Mouse (Mus musculus) ovary, adult 10 weeks (tissue): ENCODE results near the gene Tmppe. TPM values are rescaled to one million over a fixed set of nuclear protein-coding genes. Genes with fewer than 3 reads are reported as not detected.

Experiments
- polyA plus RNA-seq: library from polyadenylated mRNA; stranded (reverse); fragments of 350-450 nt; fragmentation: Illumina TruSeq; extraction: RNeasy Lipid Tissue Mini Kit (QIAGEN cat#74804); gene quantifications from one replicate; pipeline ENCODE4 v1.2.3, GENCODE M21; 2014

The Tmppe gene
- polyA plus RNA-seq, result 1.2 TPM

DNA sequence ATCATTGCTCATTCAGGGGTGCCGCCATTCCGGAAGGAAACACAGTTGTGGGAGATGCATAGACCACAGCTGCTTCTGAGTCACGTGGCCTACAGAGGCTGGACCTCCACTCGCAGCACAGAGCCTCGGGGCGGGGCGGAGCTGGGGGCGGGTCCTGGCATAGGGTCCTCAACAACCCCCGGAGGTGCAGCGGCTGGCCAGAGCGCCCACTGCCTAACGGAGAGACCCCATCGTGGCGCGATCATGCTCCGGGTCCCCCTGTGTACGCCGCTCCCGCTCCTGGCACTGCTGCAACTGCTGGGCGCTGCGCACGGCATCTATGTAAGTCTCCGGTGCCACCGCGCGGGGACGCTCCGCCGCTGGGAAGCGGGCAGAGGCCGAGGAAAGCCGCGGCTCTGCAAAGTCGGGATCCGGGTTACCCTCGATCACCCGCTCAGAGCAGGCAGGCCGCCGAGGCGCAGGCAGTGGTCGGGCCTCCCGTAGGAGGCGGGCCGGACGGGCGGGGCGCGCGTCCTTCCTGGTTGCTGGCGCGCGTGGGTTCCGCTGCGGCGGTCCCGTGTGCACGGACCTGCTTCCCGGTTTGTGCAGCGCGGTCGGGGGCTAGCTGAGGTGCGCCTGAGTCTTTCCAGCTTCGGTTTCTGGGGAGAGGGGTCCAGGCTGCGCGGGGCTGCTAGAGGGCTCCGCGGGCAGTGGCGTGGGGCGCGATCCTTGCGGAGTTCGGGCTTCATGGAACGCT lies at the start of gene Tmppe, which contains the start of gene Glb1:
TSS of gene Tmppe (plus strand) at position 157 of the 736 bp plus-strand sequence.
TSS of gene Glb1 (plus strand) at position 128 of the 736 bp plus-strand sequence.

DNA sequence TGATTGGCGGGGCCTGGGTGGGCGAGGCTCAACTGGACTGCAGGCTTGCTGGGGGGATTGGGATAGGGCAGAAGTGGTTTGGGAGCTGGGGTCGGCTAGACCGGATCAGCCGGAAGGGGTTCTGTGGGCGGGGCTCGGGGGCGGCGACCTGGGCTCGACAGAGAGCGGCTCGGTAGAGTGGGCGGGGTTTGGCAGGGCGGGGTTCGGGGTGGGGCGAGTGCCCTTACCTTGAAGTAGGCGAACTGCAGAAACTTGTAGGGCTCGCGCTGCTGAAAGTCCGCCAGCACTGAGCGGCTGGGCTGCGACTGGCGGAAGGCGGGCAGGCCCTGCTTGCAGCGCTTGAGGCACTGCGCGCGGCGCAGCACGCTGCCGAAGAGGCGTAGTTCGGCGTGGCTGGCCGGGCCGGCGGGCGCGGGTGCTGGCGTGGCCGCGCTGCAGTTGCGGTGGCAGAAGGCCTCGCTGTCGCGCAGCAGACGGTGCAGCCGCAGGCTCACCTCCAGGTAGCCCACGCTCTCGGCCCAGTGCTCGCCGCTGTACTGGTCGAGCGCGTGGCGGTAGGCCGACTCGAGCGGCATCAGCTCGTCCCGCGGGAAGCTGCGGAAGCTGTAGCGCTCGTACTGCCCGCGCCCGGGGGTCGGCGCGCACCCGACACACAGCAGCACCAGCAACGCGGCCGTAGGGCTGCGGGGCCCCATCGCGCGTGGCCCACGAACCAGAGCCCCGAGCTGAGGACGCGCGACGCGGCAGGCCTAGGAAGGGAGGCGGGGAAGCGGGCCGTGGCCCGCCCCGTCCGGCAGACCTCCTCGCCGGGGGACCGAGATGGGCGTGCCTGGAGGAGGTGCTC lies 10.8 kb upstream of the Tmppe start, which contains the start of gene Crtap:
TSS of gene Crtap (minus strand) at position 771 of the 844 bp plus-strand sequence.

Other genes with a start within 250 kb of the Tmppe start
- gene Bcl2a1c, start 71.0 kb upstream of the Tmppe start, polyA plus RNA-seq, result not detected
- 74.4 TPM for gene Crtap, start 10.4 kb upstream of the Tmppe start, polyA plus RNA-seq
- 13.7 TPM for gene Glb1, start within 50 bp of the Tmppe start, polyA plus RNA-seq
- not detected for gene Ccr4, start 103.8 kb downstream of the Tmppe start, polyA plus RNA-seq
- gene C130032M10Rik, start 114.6 kb downstream of the Tmppe start, polyA plus RNA-seq, result not detected
- 0.37 TPM for gene Trim71, start 163.3 kb downstream of the Tmppe start, polyA plus RNA-seq
- gene Cnot10, start 239.1 kb downstream of the Tmppe start, polyA plus RNA-seq, result 52.4 TPM